Mouse (Mus musculus): ENCODE data around the gene Rps5.

- TF ChIP-seq POLR2A (IDR thresholded peaks at IDR 0.05; ENCODE audit: low read depth, low read length) (no peak), CTCF (IDR thresholded peaks at IDR 0.05; ENCODE audit: extremely low read depth, insufficient read depth, insufficient read length, insufficient replicate concordance) (no peak)
Observed at GRCm38 (mm10) chr7:12959718-12960117, 37.6 kb downstream of the Rps5 start.
